ENCODE assay signal across 27 mouse cellular contexts in the genomic region with DNA sequence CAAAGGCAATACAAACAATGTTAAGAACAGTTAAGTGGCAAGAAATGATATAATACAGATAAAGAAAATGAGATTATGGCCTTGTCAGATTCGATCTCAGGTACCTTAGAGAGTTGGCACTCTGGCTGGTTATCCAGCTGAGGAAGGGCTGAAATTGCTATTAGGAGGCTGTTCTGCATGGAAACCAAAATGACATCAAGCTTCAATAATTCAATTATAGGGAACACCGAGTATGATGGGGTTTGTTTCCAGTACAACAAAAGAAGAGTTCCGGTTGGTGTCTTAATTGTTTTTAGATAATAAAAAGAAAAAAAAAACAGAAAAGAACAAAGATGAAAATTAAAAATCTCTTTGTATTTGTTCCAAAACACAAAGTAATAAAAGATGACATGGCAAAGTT.
"Had no signal": no experiment of that assay in that cellular context is flagged by ENCODE, and none has a peak within 500 bp of the region (broad histone marks: within the 10 kb centered on the region; RNA-seq: fewer than 3 reads in every experiment).

No protein-coding gene starts in this region.

- ATAC-seq: liver, embryonic 12.5 days; liver, postnatal 0 days; lung, postnatal 0 days; midbrain, embryonic 13.5 days; midbrain, embryonic 15.5 days; midbrain, embryonic 16.5 days had no signal

- H3K27me3 ChIP-seq: limb, embryonic 12.5 days; limb, embryonic 13.5 days; limb, embryonic 15.5 days; liver, embryonic 12.5 days; liver, embryonic 13.5 days; liver, embryonic 15.5 days; lung, embryonic 15.5 days; megakaryocyte, embryonic 14.5 days; midbrain, embryonic 12.5 days; midbrain, embryonic 13.5 days; midbrain, embryonic 15.5 days had no signal

- H3K27ac ChIP-seq: limb, embryonic 10.5 days; limb, embryonic 12.5 days; limb, embryonic 13.5 days; limb, embryonic 15.5 days; liver, embryonic 12.5 days; liver, embryonic 13.5 days; liver, embryonic 14.5 days; liver, embryonic 15.5 days; lung, embryonic 15.5 days; macrophage; midbrain, embryonic 10.5 days; midbrain, embryonic 12.5 days; midbrain, embryonic 13.5 days; midbrain, embryonic 15.5 days had no signal

- DNase-seq: liver; liver, embryonic 13.5 days; liver, postnatal 0 days; lung, adult 18-20 months; lung, adult 2 months; lung, postnatal 4 days; midbrain, embryonic 14.5 days had no signal

- H3K4me3 ChIP-seq: limb, embryonic 10.5 days; limb, embryonic 12.5 days; limb, embryonic 13.5 days; limb, embryonic 15.5 days; liver, embryonic 12.5 days; liver, embryonic 13.5 days; liver, embryonic 15.5 days; lung, embryonic 15.5 days; megakaryocyte, embryonic 14.5 days; midbrain, embryonic 10.5 days; midbrain, embryonic 12.5 days; midbrain, embryonic 13.5 days; midbrain, embryonic 15.5 days; myocyte had no signal

- H3K4me2 ChIP-seq: limb, embryonic 12.5 days; limb, embryonic 13.5 days; limb, embryonic 15.5 days; liver, embryonic 11.5 days; liver, embryonic 12.5 days; liver, embryonic 13.5 days; liver, embryonic 15.5 days; lung, embryonic 14.5 days; lung, embryonic 15.5 days; midbrain, embryonic 11.5 days; midbrain, embryonic 12.5 days; midbrain, embryonic 13.5 days; midbrain, embryonic 15.5 days had no signal

- H3K4me1 ChIP-seq: limb, embryonic 10.5 days; limb, embryonic 12.5 days; limb, embryonic 15.5 days; liver, embryonic 12.5 days; liver, embryonic 13.5 days; liver, embryonic 15.5 days; megakaryocyte, embryonic 14.5 days; midbrain, embryonic 12.5 days had no signal

- H3K9me3 ChIP-seq: limb, embryonic 10.5 days; limb, embryonic 12.5 days; limb, embryonic 13.5 days; limb, embryonic 15.5 days; liver, embryonic 12.5 days; liver, embryonic 13.5 days; liver, embryonic 15.5 days; lung, embryonic 15.5 days; midbrain, embryonic 10.5 days; midbrain, embryonic 12.5 days; midbrain, embryonic 15.5 days had no signal

- H3K36me3 ChIP-seq: limb, embryonic 10.5 days; limb, embryonic 12.5 days; limb, embryonic 13.5 days; limb, embryonic 15.5 days; liver, embryonic 12.5 days; liver, embryonic 13.5 days; liver, embryonic 15.5 days; lung, embryonic 15.5 days; midbrain, embryonic 10.5 days; midbrain, embryonic 12.5 days; midbrain, embryonic 13.5 days; midbrain, embryonic 15.5 days had no signal

- H3K9ac ChIP-seq: limb, embryonic 12.5 days; limb, embryonic 13.5 days; limb, embryonic 15.5 days; liver, embryonic 12.5 days; liver, embryonic 13.5 days; liver, embryonic 14.5 days; liver, embryonic 15.5 days; liver, postnatal 0 days; lung, embryonic 14.5 days; lung, embryonic 15.5 days; midbrain, embryonic 12.5 days; midbrain, embryonic 13.5 days; midbrain, embryonic 15.5 days had no signal
